Mouse (Mus musculus) CH12.LX (cell line): ENCODE data around the gene Exd2.

Experiments used
- CHD2 ChIP-seq: IDR thresholded peaks from 2 replicates; pipeline ENCODE4 v1.6.1; 2011; ENCODE audit warnings: low read length, improper control_type of control experiment
- CTCF ChIP-seq, 2 experiments: IDR thresholded peaks in 1 of 2; conservative IDR thresholded peaks in 1 of 2; 2 replicates each; pipeline ENCODE4 v1.5.1; 2011 to 2012; ENCODE audit warnings: low read depth in 2 of 2, low read length in 2 of 2, improper control_type of control experiment in 1 of 2, inconsistent platforms in 1 of 2, mild to moderate bottlenecking in 1 of 2, moderate library complexity in 1 of 2
- KAT2A ChIP-seq: IDR thresholded peaks from 2 replicates; pipeline ENCODE4 v1.6.1; 2012; ENCODE audit warnings: low read length, improper control_type of control experiment, inconsistent platforms; ENCODE audit not compliant: insufficient replicate concordance
- TBP ChIP-seq: conservative IDR thresholded peaks from 2 replicates; pipeline ENCODE4 v1.6.1; 2011; ENCODE audit warnings: low read depth, low read length, improper control_type of control experiment

DNA sequence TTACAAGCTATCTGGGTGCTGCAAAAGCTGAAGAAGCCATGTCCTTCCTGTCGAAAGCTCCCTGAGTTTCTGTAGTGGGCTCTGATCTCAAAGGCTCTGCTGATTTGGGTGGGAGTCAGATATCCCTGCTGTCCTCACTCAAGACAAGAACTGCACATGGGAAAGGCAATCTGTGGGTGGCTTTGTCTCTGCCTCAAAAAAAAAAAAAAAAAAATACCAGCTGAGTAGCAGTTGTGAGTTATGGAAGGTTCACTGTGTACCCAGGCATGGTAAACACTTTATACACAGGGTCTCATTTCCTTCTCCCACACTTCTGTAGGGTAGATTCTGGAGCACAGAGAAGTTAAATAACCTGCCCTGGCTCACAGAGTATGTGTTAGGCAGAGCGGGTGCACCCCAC, 74.4 kb downstream of the Exd2 start:
- TF ChIP-seq TBP (no peak), CTCF (conservative IDR thresholded peaks at IDR 0.05 in 1 of 2, IDR thresholded peaks at IDR 0.05 in 1 of 2; ENCODE audit: low read depth in 2 of 2, low read length in 2 of 2) (no peak), CHD2 (no peak), KAT2A (no peak)
